Mouse (Mus musculus): Measurements from ENCODE around the gene Tbc1d7. TPM values are rescaled to one million over a fixed set of nuclear protein-coding genes. Genes with fewer than 3 reads are reported as not detected.

The Tbc1d7 gene
- polyA plus RNA-seq, 1 experiment from 2014 or later, result 16.8 TPM

DNA sequence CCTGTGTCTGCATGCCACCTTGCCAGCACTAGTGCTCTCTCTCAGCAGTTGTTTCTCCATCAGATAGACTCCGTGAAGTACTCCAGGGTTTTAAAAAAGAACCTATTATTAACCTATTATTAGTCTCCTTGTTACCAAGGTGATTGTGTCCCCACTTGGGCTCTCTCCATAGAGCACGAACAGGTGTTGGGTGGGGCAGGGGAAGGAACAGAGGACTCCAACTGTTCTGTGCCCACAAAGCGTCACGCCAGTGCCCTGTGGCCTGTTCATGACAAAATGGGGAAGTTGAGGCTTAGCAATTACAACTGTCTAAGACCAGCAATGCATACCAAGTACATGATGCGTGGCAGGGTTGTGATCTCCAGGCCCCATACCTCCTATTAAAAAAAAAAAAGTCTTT, 38.3 kb upstream of the Tbc1d7 start:
- H3K9ac ChIP-seq, result no peak overlapping the region
- no peak overlapping the region for H3K4me3 ChIP-seq (replicated peaks)
- H3K27me3 ChIP-seq, result peaks cover 26% of the 10 kb centered on the region
- DNase-seq, result no peak
- ATAC-seq (ENCODE audit: low read depth), result 0 out of 2 replicates have a peak, but pooled peaks have one; percentile 28
- no peak overlapping the region for H3K4me2 ChIP-seq
- no peaks in the 10 kb centered on the region for H3K9me3 ChIP-seq (replicated peaks)
- peaks cover 27% of the 10 kb centered on the region for H3K4me1 ChIP-seq (replicated peaks)
- H3K27ac ChIP-seq, result peak overlapping the region; percentile 11; the same call in 1 of the 2 replicates
- WGBS (ENCODE audit: insufficient replicate concordance), result 35% methylated on average over 5 of the region's 5 CpGs
- no peaks in the 10 kb centered on the region for H3K36me3 ChIP-seq

DNA sequence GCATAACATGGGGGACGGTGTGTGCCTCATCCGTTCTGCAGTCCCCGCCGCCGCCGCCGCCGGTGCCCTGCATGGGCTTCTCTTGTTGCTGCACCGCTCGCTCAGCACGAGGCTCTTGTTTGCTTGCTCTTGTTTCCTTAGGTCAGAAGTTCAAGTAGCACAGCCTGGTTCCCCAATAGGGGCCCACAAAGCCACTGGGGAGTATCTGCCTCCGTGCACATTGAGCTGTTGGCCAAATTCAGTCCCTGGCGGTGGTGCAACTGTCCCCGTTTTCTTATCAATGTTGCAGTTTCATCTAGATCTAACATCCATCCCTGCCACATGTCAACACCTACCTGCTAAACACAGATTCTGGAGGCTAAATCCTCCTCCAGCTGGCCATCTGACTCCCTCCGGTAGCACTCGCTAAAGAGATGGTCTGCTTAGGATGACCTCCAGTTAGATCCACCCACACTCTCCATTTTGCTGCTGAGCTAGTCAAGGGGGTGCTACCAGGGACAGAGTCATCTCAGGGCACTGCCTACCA, 37.7 kb upstream of the Tbc1d7 start:
- peaks cover 28% of the 10 kb centered on the region for H3K4me1 ChIP-seq (replicated peaks)
- peak; percentile 37; the same call in 1 of the 2 replicates for ATAC-seq (ENCODE audit: low read depth)
- DNase-seq, result no peak
- no peaks in the 10 kb centered on the region for H3K9me3 ChIP-seq (replicated peaks)
- no peak overlapping the region for H3K4me3 ChIP-seq (replicated peaks)
- WGBS (ENCODE audit: insufficient replicate concordance), result 32% methylated on average over 16 of the region's 16 CpGs
- H3K4me2 ChIP-seq, result peak overlapping the region; percentile 18; the same call in 1 of the 2 replicates
- no peaks in the 10 kb centered on the region for H3K36me3 ChIP-seq
- peak overlapping the region; percentile 11; the same call in 1 of the 2 replicates for H3K27ac ChIP-seq
- no peak overlapping the region for H3K9ac ChIP-seq
- peaks cover 20% of the 10 kb centered on the region for H3K27me3 ChIP-seq

DNA sequence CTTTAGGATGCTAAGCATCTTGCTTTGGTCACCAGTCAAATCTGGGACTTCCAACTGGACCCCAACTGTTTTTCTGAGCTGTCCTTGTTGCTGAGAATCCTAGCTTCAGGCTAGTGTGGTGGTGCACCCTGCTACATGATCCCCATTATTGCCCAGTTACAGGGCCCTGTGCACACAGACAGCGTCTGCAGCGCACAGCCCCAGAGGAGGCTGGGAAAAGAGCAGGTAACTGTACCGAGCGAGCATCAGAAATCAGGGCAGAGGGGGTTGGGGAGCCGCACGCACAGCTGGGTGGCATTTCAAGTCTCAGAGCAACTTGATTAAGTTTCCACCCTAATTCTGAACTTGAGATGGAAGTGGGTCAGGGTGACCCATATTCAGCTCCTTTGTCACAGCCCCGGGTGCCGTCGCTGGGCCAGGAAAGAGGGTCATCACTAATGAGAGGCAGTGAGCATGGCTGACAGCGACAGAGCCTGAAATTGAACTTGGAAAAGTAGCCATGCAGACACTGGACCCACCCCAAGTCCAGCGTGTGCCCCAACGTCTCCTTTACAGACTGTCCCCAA, 34.9 kb upstream of the Tbc1d7 start:
- Histone ChIP-seq H3K27ac (no peak overlapping the region), H3K4me3 (replicated peaks) (no peak overlapping the region), H3K9ac (no peak overlapping the region), H3K36me3 (no peaks in the 10 kb centered on the region), H3K4me1 (replicated peaks) (peaks cover 19% of the 10 kb centered on the region), H3K4me2 (no peak overlapping the region), H3K9me3 (replicated peaks) (no peaks in the 10 kb centered on the region), H3K27me3 (peaks cover 14% of the 10 kb centered on the region; the same call in 1 of the 2 replicates)
- 80% methylated on average over 12 of the region's 12 CpGs for WGBS (ENCODE audit: insufficient replicate concordance)
- no peak for DNase-seq
- no peak for ATAC-seq (ENCODE audit: low read depth)

DNA sequence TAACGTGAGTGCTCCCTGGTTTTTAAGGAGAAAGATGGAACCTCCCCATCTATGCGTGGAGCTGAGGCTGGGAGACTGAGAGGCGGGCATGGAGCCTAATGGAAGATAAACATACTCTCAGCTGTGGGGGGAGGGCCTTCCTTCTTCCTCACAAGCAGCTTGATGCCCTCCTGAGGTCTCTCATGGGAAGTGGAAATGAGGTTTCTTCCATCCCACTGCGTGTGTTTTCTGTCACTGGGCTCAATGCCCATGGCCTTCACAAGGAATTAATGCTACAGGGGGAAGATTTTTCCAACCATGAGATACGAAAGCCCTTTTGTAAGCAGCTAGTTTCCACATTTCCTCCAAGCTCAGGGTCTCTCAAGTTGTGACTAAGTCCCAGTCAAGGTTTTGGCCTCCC, 32.3 kb upstream of the Tbc1d7 start:
- DNase-seq (no peak), ATAC-seq (ENCODE audit: low read depth) (no peak)
- no peak overlapping the region for H3K27ac ChIP-seq

DNA sequence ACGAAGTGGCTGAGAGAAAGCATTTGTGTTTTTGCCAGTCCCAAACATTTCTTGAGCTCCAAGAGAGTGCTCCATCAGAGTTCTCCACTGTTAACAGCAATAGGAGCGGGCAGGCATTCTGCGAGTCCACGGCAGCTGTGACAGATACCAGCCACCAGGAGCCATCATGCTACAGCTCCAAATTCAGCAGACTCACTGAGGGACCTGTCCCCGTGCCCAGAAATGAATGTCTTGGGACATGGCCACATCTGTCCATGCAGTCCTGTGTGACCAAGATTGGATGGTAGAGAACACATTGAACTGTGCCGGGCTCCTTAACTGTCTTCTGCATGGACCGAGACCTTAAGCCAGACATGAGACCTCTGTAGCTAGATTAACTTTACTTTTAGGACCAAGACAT, 31.9 kb upstream of the Tbc1d7 start:
- DNase-seq (no peak), ATAC-seq (ENCODE audit: low read depth) (no peak)
- Histone ChIP-seq H3K9ac (no peak overlapping the region), H3K4me2 (no peak overlapping the region), H3K4me3 (replicated peaks) (no peak overlapping the region), H3K9me3 (replicated peaks) (no peaks in the 10 kb centered on the region), H3K36me3 (no peaks in the 10 kb centered on the region), H3K4me1 (replicated peaks) (peaks cover 12% of the 10 kb centered on the region; the same call in 1 of the 2 replicates), H3K27ac (no peak overlapping the region), H3K27me3 (0 out of 2 replicates have a peak, but pooled peaks cover 2% of the 10 kb centered on the region)
- 73% methylated on average over 7 of the region's 7 CpGs for WGBS (ENCODE audit: insufficient replicate concordance)

More for the DNA sequence above, 32.3 kb upstream of the Tbc1d7 start:
- H3K4me1 ChIP-seq (replicated peaks), result peaks cover 14% of the 10 kb centered on the region
- H3K4me2 ChIP-seq, result no peak overlapping the region
- no peak overlapping the region for H3K9ac ChIP-seq
- 34% methylated on average over 5 of the region's 5 CpGs for WGBS (ENCODE audit: insufficient replicate concordance)
- H3K9me3 ChIP-seq (replicated peaks), result no peaks in the 10 kb centered on the region
- no peaks in the 10 kb centered on the region for H3K36me3 ChIP-seq
- H3K27me3 ChIP-seq, result 0 out of 2 replicates have a peak, but pooled peaks cover 2% of the 10 kb centered on the region
- no peak overlapping the region for H3K4me3 ChIP-seq (replicated peaks)

DNA sequence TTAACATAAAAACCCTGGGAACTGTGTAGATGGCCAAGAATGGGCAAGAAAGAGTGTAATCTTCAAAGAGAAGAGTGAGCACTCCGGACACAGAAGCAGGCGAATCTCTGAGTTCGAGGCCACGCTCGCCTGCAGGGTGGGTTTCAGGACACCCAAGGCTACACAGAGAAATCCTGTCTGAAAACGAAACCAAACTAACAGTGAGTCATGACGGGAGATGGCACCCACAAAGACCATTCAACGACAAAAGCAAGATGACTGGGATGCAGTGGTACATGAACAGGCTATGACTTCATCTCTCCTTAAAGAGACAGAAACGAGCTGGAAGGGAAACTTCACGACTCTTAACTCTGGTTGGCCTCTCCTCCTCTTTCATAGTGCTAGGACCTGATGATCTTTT, 31.1 kb upstream of the Tbc1d7 start:
- Histone ChIP-seq H3K9ac (no peak overlapping the region), H3K27me3 (0 out of 2 replicates have a peak, but pooled peaks cover 5% of the 10 kb centered on the region), H3K4me2 (no peak overlapping the region), H3K4me3 (replicated peaks) (no peak overlapping the region), H3K4me1 (replicated peaks) (peaks cover 12% of the 10 kb centered on the region; the same call in 1 of the 2 replicates), H3K9me3 (replicated peaks) (no peaks in the 10 kb centered on the region), H3K27ac (no peak overlapping the region), H3K36me3 (no peaks in the 10 kb centered on the region)
- 64% methylated on average over 10 of the region's 10 CpGs for WGBS (ENCODE audit: insufficient replicate concordance)
- no peak for ATAC-seq (ENCODE audit: low read depth)
- no peak for DNase-seq

DNA sequence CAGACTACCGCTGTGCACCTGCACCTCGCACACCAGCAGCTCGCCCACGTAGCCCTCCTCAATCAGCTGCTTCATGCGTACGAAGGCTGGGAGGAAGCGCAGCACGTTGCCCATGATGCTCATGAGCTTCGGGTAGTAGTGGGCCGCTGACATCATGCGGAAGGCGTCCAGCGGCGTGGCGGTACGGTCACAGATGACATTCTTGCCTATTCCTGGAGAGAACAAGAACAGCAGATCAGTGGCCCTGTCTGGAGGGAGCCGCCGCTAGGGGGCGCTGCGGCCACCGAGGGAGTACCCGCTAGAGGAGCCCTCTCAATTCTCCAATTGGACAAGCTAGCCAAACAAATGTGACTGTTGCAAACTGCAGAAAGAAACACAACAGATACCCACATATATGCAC, 29.7 kb upstream of the Tbc1d7 start:
- DNase-seq, result no peak
- Histone ChIP-seq H3K27me3 (peaks cover 17% of the 10 kb centered on the region), H3K4me1 (replicated peaks) (peaks cover 17% of the 10 kb centered on the region), H3K9ac (no peak overlapping the region), H3K4me2 (no peak overlapping the region), H3K9me3 (replicated peaks) (no peaks in the 10 kb centered on the region), H3K4me3 (replicated peaks) (no peak overlapping the region), H3K36me3 (no peaks in the 10 kb centered on the region), H3K27ac (no peak overlapping the region)
- 56% methylated on average over 22 of the region's 22 CpGs for WGBS (ENCODE audit: insufficient replicate concordance)
- peak; percentile 46; the same call in 1 of the 2 replicates for ATAC-seq (ENCODE audit: low read depth)

DNA sequence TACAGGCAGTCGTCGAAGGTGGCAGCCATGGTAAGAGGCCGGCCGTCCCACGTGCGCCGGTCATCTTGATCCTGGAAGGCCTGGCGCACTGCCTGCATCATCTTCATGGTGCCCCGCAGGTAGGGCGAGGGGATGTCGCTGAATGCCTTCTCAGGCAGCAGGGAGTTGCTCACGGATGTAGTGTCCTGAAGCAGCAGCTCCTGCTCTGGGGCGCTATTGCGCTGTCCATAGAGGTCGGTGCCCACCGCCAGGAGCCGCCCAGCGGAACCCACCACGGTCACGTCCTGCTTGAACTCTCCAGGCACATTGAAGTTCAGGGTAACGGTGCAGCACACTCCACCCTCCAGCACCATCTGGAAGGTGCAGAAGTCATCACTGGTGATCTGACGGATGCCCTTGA, 29.2 kb upstream of the Tbc1d7 start:
- no peaks in the 10 kb centered on the region for H3K9me3 ChIP-seq (replicated peaks)
- H3K36me3 ChIP-seq, result no peaks in the 10 kb centered on the region
- no peak overlapping the region for H3K27ac ChIP-seq
- no peak overlapping the region for H3K4me2 ChIP-seq
- H3K4me3 ChIP-seq (replicated peaks), result no peak overlapping the region
- DNase-seq, result no peak
- peaks cover 21% of the 10 kb centered on the region for H3K27me3 ChIP-seq
- 85% methylated on average over 22 of the region's 22 CpGs for WGBS (ENCODE audit: insufficient replicate concordance)
- H3K4me1 ChIP-seq (replicated peaks), result peaks cover 20% of the 10 kb centered on the region
- no peak overlapping the region for H3K9ac ChIP-seq
- ATAC-seq (ENCODE audit: low read depth), result no peak

DNA sequence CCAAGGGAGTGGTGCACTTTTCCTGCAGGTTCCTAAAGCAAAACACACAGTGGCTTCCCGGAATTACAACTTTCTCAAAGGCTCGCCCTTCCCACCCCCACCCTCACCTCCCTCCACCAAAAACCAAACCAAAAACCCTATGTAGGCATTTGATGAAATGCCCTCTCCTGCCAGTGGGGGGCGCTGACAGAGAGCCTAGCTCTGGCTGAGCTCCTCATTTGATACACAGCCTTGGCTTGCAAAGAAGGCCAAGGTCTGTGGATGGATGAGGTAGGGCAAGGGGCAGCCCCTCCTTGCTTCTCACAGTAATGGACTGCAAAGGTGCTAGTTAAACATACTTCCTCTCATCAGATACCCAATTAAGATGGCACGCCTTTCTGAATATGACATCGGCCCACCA, 28.4 kb upstream of the Tbc1d7 start:
- no peak overlapping the region for H3K9ac ChIP-seq
- no peak for ATAC-seq (ENCODE audit: low read depth)
- no peak overlapping the region for H3K27ac ChIP-seq
- peaks cover 26% of the 10 kb centered on the region for H3K27me3 ChIP-seq
- no peak overlapping the region for H3K4me3 ChIP-seq (replicated peaks)
- H3K4me2 ChIP-seq, result no peak overlapping the region
- H3K9me3 ChIP-seq (replicated peaks), result no peaks in the 10 kb centered on the region
- peaks cover 20% of the 10 kb centered on the region for H3K4me1 ChIP-seq (replicated peaks)
- no peak for DNase-seq
- 47% methylated on average over 5 of the region's 5 CpGs for WGBS (ENCODE audit: insufficient replicate concordance)
- H3K36me3 ChIP-seq, result no peaks in the 10 kb centered on the region

DNA sequence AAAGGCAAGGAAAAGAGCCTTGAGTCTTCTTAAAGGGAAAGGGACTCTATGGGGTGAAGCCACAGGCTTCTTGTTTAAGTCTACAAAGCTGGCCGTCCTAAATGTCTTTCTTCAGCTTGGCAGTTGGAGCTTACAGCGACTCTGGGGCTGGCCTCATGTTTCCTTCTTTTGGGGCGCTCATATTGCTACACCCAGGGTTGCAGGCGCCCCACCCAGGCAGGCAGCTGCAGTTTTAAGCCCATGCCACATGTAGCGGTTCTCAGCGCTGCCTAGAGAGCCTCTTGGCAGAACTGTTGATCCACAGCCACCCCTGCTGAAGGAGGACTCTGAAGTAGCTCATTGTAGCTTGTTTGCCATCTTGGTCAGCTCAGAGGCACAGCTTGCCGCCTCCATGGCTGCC, 28.0 kb upstream of the Tbc1d7 start:
- H3K27me3 ChIP-seq, result peaks cover 31% of the 10 kb centered on the region
- no peak overlapping the region for H3K4me3 ChIP-seq (replicated peaks)
- H3K9ac ChIP-seq, result no peak overlapping the region
- H3K4me1 ChIP-seq (replicated peaks), result peaks cover 20% of the 10 kb centered on the region
- H3K9me3 ChIP-seq (replicated peaks), result no peaks in the 10 kb centered on the region
- no peak overlapping the region for H3K4me2 ChIP-seq
- ATAC-seq (ENCODE audit: low read depth) (no peak), DNase-seq (no peak)
- 73% methylated on average over 7 of the region's 7 CpGs for WGBS (ENCODE audit: insufficient replicate concordance)
- H3K27ac ChIP-seq, result no peak overlapping the region
- no peaks in the 10 kb centered on the region for H3K36me3 ChIP-seq

DNA sequence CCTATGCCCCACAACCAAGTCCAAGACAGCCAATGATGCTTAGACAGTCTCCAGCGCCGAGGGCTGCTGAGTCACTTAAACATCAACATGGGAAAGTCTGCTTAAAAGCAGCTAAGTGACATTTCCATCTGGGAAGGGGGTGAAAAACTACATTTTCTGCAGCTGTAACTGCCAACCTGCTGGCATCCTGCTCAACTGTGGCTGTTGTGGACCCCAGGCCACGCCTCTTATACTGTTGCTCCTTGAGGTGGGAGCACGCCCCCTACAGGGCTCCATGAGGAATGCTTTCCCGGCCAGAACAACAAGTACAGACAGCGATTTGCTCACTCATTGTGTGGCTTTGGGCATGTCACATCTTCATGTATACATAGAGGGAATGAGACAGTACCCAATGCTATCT, 25.9 kb upstream of the Tbc1d7 start:
- WGBS (ENCODE audit: insufficient replicate concordance), result 47% methylated on average over 6 of the region's 6 CpGs
- no peak overlapping the region for H3K27ac ChIP-seq
- peaks cover 36% of the 10 kb centered on the region for H3K4me1 ChIP-seq (replicated peaks)

DNA sequence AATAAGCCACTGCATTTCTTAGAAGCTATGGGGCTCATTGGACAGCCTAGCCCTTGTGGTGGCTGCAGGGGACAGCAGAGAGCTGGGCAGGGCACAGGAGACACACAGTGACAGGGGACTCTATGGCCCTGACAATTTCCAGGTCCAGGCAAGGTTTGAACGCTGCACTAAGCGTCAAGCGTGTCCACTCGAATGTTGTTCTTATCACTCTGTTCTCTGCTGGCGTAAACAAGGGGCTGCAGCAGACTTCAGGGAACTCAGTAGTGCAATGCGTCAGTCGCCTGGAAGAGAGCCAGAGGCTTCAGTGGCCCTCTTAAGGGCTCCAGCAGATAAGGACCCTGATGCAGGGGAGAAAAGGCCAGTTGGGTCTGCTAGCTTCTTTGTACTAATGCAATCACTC, 24.7 kb upstream of the Tbc1d7 start:
- no peak overlapping the region for H3K4me3 ChIP-seq (replicated peaks)
- H3K4me1 ChIP-seq (replicated peaks), result peaks cover 48% of the 10 kb centered on the region
- no peak overlapping the region for H3K9ac ChIP-seq
- H3K27me3 ChIP-seq, result peaks cover 48% of the 10 kb centered on the region
- no peak for DNase-seq
- WGBS (ENCODE audit: insufficient replicate concordance), result 10% methylated on average over 7 of the region's 7 CpGs
- H3K4me2 ChIP-seq, result no peak overlapping the region
- H3K27ac ChIP-seq, result no peak overlapping the region
- H3K9me3 ChIP-seq (replicated peaks), result no peaks in the 10 kb centered on the region
- no peaks in the 10 kb centered on the region for H3K36me3 ChIP-seq
- ATAC-seq (ENCODE audit: low read depth), result no peak

More for the DNA sequence above, 25.9 kb upstream of the Tbc1d7 start:
- no peaks in the 10 kb centered on the region for H3K36me3 ChIP-seq
- no peak for DNase-seq
- peaks cover 39% of the 10 kb centered on the region for H3K27me3 ChIP-seq
- no peak overlapping the region for H3K4me2 ChIP-seq
- no peak overlapping the region for H3K4me3 ChIP-seq (replicated peaks)
- no peaks in the 10 kb centered on the region for H3K9me3 ChIP-seq (replicated peaks)
- ATAC-seq (ENCODE audit: low read depth), result no peak
- no peak overlapping the region for H3K9ac ChIP-seq
